ENCODE assay signal across 28 mouse cellular contexts in the genomic region with DNA sequence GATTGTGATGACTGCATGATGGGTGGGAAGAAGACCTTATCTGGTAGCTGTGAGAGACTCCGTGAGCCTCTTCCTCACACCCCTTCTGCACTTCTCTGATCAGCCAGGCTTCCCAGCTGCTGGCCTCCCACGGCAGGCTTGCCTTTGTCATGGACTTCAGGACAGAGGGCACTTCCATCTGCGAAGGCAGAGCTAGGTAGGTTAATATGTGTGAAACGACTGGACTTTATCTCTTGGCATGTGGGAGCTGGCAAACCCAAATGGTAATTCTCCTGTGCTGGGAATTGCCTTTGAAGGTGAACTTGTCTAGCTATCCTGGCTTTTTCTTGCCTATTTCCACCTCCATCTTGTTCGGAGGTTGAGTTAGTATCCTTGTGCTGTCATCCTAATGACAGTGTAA. TPM values are rescaled to one million over a fixed set of nuclear protein-coding genes. Genes with fewer than 3 reads are reported as not detected.
"Had no signal": no experiment of that assay in that cellular context is flagged by ENCODE, and none has a peak within 500 bp of the region (broad histone marks: within the 10 kb centered on the region; RNA-seq: fewer than 3 reads in every experiment).

No protein-coding gene starts in this region.

- ATAC-seq: liver, embryonic 12.5 days had no signal

- H3K36me3 ChIP-seq: limb, embryonic 12.5 days; limb, embryonic 15.5 days; liver, embryonic 12.5 days; liver, embryonic 15.5 days had no signal

- H3K9me3 ChIP-seq: limb, embryonic 12.5 days; limb, embryonic 15.5 days; liver, embryonic 12.5 days; liver, embryonic 15.5 days had no signal

- DNase-seq: left cerebral cortex, postnatal 4 days; lung, adult 2 months; lung, postnatal 14 days; lung, postnatal 4 days; midbrain, embryonic 14.5 days; thymus, adult 18-20 months; thymus, postnatal 14 days; thymus, postnatal 4 days had no signal

- H3K9ac ChIP-seq: limb, embryonic 12.5 days; limb, embryonic 15.5 days; liver, embryonic 12.5 days; liver, embryonic 15.5 days had no signal

- H3K27me3 ChIP-seq: limb, embryonic 12.5 days; limb, embryonic 15.5 days; liver, embryonic 12.5 days; liver, embryonic 15.5 days had no signal

- H3K27ac ChIP-seq: limb, embryonic 12.5 days; limb, embryonic 15.5 days; liver, embryonic 12.5 days; liver, embryonic 15.5 days had no signal

- H3K4me1 ChIP-seq: limb, embryonic 15.5 days; liver, embryonic 12.5 days had no signal

- H3K4me3 ChIP-seq: limb, embryonic 12.5 days; limb, embryonic 15.5 days; liver, embryonic 12.5 days; liver, embryonic 15.5 days had no signal

- H3K4me2 ChIP-seq: limb, embryonic 12.5 days; limb, embryonic 15.5 days; liver, embryonic 12.5 days; liver, embryonic 15.5 days; midbrain, embryonic 11.5 days had no signal

RNA-seq across cellular contexts. Expression of gene 5330417H12Rik, which starts 24.3 kb away (rescaled TPM):
- total RNA-seq: layer of hippocampus, adult 18-20 months; layer of hippocampus, postnatal 14 days; left cerebral cortex, adult 8-10 months; left cerebral cortex, postnatal 14 days; left cerebral cortex, postnatal 4 days; megakaryocyte progenitor cell, adult 5-6 weeks; megakaryocyte-erythroid progenitor cell, adult 5-6 weeks; midbrain, postnatal 0 days had no signal
- polyA plus RNA-seq: intestine, embryonic 14.5 days; limb, embryonic 12.5 days; limb, embryonic 15.5 days; liver, embryonic 12.5 days; liver, embryonic 15.5 days; lung, adult 2 months; lung, embryonic 16.5 days; midbrain, embryonic 11.5 days; midbrain, embryonic 14.5 days; midbrain, postnatal 0 days; neural tube, embryonic 11.5 days; neural tube, embryonic 14.5 days; small intestine, adult 2 months; spleen, adult 2 months; stomach, embryonic 16.5 days; testis, adult 2 months had no signal

RNA-seq across cellular contexts. Expression of gene Olfml1, which starts 33.4 kb away (rescaled TPM):
- total RNA-seq: megakaryocyte progenitor cell, adult 5-6 weeks; megakaryocyte-erythroid progenitor cell, adult 5-6 weeks had no signal
